Mouse (Mus musculus) forebrain, embryonic 12.5 days (tissue): ENCODE results near the gene Gm43638. TPM values are rescaled to one million over a fixed set of nuclear protein-coding genes. Genes with fewer than 3 reads are reported as not detected.
"Not testable (repeated sequence)": the region's sequence is repeated elsewhere in the genome, so short reads cannot be mapped to it uniquely, and the experiment has no call there.

Source experiments
- ATAC-seq: fragments of 200-750 bp; cut with Nextera tagmentation; 2 replicates; pipeline ENCODE4 v1.8.0; 2017; ENCODE audit warnings: moderate TSS enrichment; ENCODE audit not compliant: low FRiP score
- H3K27ac ChIP-seq: fragments of 300-500 bp; sonication (generic); 2 replicates; pipeline ENCODE4 v1.5.1; 2016; ENCODE audit warnings: mild to moderate bottlenecking
- H3K27me3 ChIP-seq: fragments of 300-500 bp; sonication (generic); 2 replicates; pipeline ENCODE4 v1.6.1; 2016; ENCODE audit warnings: mild to moderate bottlenecking
- H3K36me3 ChIP-seq: fragments of 300-500 bp; sonication (generic); replicated peaks from 2 replicates; pipeline ENCODE4 v1.6.1; 2016; ENCODE audit warnings: mild to moderate bottlenecking
- H3K4me1 ChIP-seq: fragments of 300-500 bp; sonication (generic); 2 replicates; pipeline ENCODE4 v1.6.1; 2016
- H3K4me2 ChIP-seq: fragments of 300-500 bp; sonication (generic); 2 replicates; pipeline ENCODE4 v1.6.1; 2016; ENCODE audit warnings: mild to moderate bottlenecking, moderate library complexity
- H3K4me3 ChIP-seq: fragments of 300-500 bp; sonication (generic); replicated peaks from 2 replicates; pipeline ENCODE4 v1.5.1; 2016; ENCODE audit warnings: mild to moderate bottlenecking
- H3K9ac ChIP-seq: fragments of 300-500 bp; sonication (generic); 2 replicates; pipeline ENCODE4 v1.6.1; 2016; ENCODE audit warnings: mild to moderate bottlenecking
- H3K9me3 ChIP-seq: fragments of 300-500 bp; sonication (generic); 2 replicates; pipeline ENCODE4 v1.6.1; 2016
- WGBS: fragments of 180-500 bp; shearing (Covaris S2); methylation state at CpG from one replicate; pipeline ENCODE4 v1.1.7; 2016; 5-methylcytosine and 5-hydroxymethylcytosine counted together
- polyA plus RNA-seq: library from polyadenylated mRNA; unstranded; fragments of >200 nt; fragmentation: Nextera tagmentation; extraction: Ambion mirVana; gene quantifications from 2 replicates; pipeline ENCODE4 v1.2.1, GENCODE M21; 2016

The Gm43638 gene
- polyA plus RNA-seq, 1 experiment from 2014 or later: not detected

GRCm38 (mm10) chr5:87456216-87456850, 30.3 kb downstream of the Gm43638 start:
- 97% methylated on average over 3 of the region's 3 CpGs for WGBS
- ATAC-seq: no peak
- Histone ChIP-seq H3K4me3 (no peak overlapping the region), H3K36me3 (no peaks in the 10 kb centered on the region), H3K4me1 (no peaks in the 10 kb centered on the region), H3K9ac (no peak overlapping the region), H3K27me3 (no peaks in the 10 kb centered on the region), H3K9me3 (no peaks in the 10 kb centered on the region), H3K4me2 (no peak overlapping the region), H3K27ac (no peak overlapping the region)

GRCm38 (mm10) chr5:87455519-87455918, 31.1 kb downstream of the Gm43638 start:
- no peaks in the 10 kb centered on the region for H3K4me1 ChIP-seq
- no peak overlapping the region for H3K27ac ChIP-seq
- no peak overlapping the region for H3K4me3 ChIP-seq
- no peak overlapping the region for H3K4me2 ChIP-seq
- H3K9ac ChIP-seq: no peak overlapping the region
- no peak for ATAC-seq
- no peaks in the 10 kb centered on the region for H3K9me3 ChIP-seq
- no peaks in the 10 kb centered on the region for H3K36me3 ChIP-seq
- no peaks in the 10 kb centered on the region for H3K27me3 ChIP-seq

- not testable (repeated sequence) for H3K27me3 ChIP-seq, H3K4me1 ChIP-seq, H3K9ac ChIP-seq, H3K4me3 ChIP-seq, H3K36me3 ChIP-seq, H3K4me2 ChIP-seq, H3K9me3 ChIP-seq, ATAC-seq, H3K27ac ChIP-seq
- 90% methylated on average over 3 of the region's 5 CpGs for WGBS
These were observed 34.1 kb downstream of the Gm43638 start for GRCm38 (mm10) chr5:87452514-87452913.

- no peaks in the 10 kb centered on the region for H3K4me1 ChIP-seq
- H3K4me2 ChIP-seq: no peak overlapping the region
- no peaks in the 10 kb centered on the region for H3K36me3 ChIP-seq
- no peak for ATAC-seq
- H3K27ac ChIP-seq: no peak overlapping the region
- no peaks in the 10 kb centered on the region for H3K27me3 ChIP-seq
- whole genome bisulfite sequencing: 54% methylated on average over 3 of the region's 3 CpGs
- no peak overlapping the region for H3K4me3 ChIP-seq
- no peaks in the 10 kb centered on the region for H3K9me3 ChIP-seq
- H3K9ac ChIP-seq: no peak overlapping the region
These were observed 50.3 kb downstream of the Gm43638 start for GRCm38 (mm10) chr5:87436264-87436663.

- no peak overlapping the region for H3K9ac ChIP-seq
- WGBS: 92% methylated on average over 3 of the region's 3 CpGs
- no peaks in the 10 kb centered on the region for H3K27me3 ChIP-seq
- no peak overlapping the region for H3K4me3 ChIP-seq
- no peak for ATAC-seq
- no peak overlapping the region for H3K27ac ChIP-seq
- no peaks in the 10 kb centered on the region for H3K4me1 ChIP-seq
- no peaks in the 10 kb centered on the region for H3K36me3 ChIP-seq
- H3K9me3 ChIP-seq: no peaks in the 10 kb centered on the region
- no peak overlapping the region for H3K4me2 ChIP-seq
These were observed 60.9 kb downstream of the Gm43638 start for GRCm38 (mm10) chr5:87425676-87426075.

- H3K4me2 ChIP-seq, H3K27me3 ChIP-seq, ATAC-seq, H3K9ac ChIP-seq, H3K4me3 ChIP-seq, H3K9me3 ChIP-seq, H3K27ac ChIP-seq, H3K36me3 ChIP-seq, H3K4me1 ChIP-seq: not testable (repeated sequence)
- 89% methylated on average over 1 of the region's 2 CpGs for WGBS
These were observed 62.6 kb downstream of the Gm43638 start, which contains the start of gene Ugt2b38 for GRCm38 (mm10) chr5:87424041-87424440. Gene Ugt2b38 (minus strand): TSS chr5:87424203.

Other genes starting within 250 kb of the Gm43638 start
- gene Ugt2b37, start 232.0 kb downstream of the Gm43638 start, polyA plus RNA-seq: not detected in 2 replicates
- gene Ugt2a3, start 149.6 kb downstream of the Gm43638 start, polyA plus RNA-seq: not detected in 2 replicates
- gene Ugt2b38, start 62.6 kb downstream of the Gm43638 start, polyA plus RNA-seq: not detected in 2 replicates
- gene Ugt2a2, start 4.5 kb downstream of the Gm43638 start, polyA plus RNA-seq: 0.40 TPM in 1 of 2 replicates, not detected in the other
- gene Ugt2a1, start 4.1 kb upstream of the Gm43638 start, polyA plus RNA-seq: 3.2 and 12.1 TPM in 2 replicates
- gene Sult1b1, start 51.4 kb upstream of the Gm43638 start, polyA plus RNA-seq: 0.21 TPM in 1 of 2 replicates, not detected in the other
- gene Sult1d1, start 82.2 kb upstream of the Gm43638 start, polyA plus RNA-seq: 0.24 and 0.26 TPM in 2 replicates
- gene Sult1e1, start 104.8 kb upstream of the Gm43638 start, polyA plus RNA-seq: 3.0 and 7.4 TPM in 2 replicates
- not detected in 2 replicates for gene Csn1s1, start 179.4 kb upstream of the Gm43638 start, polyA plus RNA-seq
- gene Csn2, start 212.8 kb upstream of the Gm43638 start, polyA plus RNA-seq: not detected in 2 replicates